Mouse (Mus musculus): ENCODE measurements around the gene Pstpip1.
A peak's percentile ranks its signal among the peaks of the same experiment; 100 is the strongest.

Gene Pstpip1

DNA sequence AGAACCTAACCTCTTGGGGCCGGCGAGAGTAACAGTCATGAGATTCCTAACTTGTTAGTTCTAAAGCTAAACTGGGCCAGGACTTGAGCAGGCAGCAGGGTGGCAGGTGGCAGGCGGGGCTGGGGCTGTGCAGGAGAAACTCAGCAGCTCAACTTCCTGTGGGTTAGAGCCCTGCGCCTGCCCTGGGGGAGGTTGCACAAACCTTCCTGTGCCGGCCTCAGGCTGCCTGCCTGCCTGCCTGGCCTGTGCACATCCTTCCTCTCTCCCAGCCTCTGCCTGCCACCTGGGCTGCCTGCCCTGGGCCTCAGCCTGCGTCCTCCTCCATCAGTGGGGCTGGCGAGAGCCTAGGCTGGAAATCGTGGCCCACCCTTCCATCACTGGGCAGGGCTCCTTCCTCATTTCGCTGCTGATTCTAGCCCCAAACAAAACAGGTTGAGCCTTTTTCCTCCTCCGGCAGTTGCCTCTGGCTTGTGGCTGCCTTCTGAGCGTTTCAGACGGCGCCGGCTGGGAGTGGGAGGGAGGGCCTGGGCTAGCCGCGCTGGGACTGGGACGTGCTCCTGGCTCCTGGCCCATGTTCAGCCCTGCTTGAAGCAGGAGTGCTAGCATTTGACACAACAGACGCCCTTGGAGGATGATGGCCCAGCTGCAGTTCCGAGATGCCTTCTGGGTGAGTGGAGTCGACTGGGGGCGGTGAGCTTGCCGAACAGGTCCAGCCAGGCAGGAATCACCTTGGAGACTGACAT is at the start of gene Pstpip1:
Gene Pstpip1 (plus strand): TSS at position 185 of the 743 bp plus-strand sequence.
- DNase-seq (ENCODE audit: low read depth, low spot score) = peak; percentile 21

- DNase-seq (ENCODE audit: low read depth, low spot score) = peak; percentile 94
Measured at GRCm38 (mm10) chr9:56041372-56042180, 48.2 kb upstream of the Pstpip1 start, which contains the start of gene Rcn2. TSS of gene Rcn2 (plus strand) at chr9:56041845.

DNA sequence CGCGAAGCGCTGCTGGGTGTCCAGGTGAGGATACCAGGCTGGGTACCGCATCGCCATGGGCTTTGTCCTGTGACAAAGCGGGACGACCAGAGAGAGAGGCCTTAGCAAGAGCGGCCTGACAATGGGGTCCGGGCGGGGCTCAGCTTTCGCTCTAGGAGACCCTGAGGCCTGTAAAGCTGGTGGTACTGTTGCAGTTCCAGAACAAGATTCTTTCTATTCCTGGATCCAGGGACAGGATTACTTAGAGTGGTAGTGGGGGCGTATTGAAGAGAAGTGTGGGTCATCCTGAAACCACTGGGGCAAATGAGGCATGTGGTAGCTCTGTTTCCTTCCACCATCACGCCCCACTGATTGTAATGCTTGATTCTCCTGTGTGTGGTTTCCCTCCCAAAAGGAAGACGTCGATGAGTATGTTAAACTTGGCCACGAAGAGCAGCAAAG is 47.6 kb upstream of the Pstpip1 start:
- no peak for DNase-seq (ENCODE audit: low read depth, low spot score)

DNA sequence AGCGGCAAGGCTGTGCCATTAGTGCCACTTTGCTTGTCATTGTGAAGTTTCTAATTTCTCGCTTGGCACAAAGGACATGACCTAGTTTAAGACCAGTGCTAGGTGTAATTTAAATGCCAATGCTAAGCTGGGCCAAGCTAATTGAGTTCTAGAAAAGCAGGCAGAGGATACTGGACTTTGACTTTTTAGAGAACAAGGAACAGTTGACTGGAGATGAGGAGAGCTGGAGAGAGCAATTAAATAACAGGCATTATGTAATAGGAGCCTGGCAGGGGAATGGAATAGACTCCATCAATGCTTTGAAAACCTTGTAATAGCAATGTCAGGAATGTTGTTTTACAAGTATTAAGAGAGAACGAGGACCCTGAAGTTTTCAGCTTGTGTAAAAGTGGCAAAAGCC is 36.0 kb upstream of the Pstpip1 start:
- DNase-seq (ENCODE audit: low read depth, low spot score) = no peak

DNA sequence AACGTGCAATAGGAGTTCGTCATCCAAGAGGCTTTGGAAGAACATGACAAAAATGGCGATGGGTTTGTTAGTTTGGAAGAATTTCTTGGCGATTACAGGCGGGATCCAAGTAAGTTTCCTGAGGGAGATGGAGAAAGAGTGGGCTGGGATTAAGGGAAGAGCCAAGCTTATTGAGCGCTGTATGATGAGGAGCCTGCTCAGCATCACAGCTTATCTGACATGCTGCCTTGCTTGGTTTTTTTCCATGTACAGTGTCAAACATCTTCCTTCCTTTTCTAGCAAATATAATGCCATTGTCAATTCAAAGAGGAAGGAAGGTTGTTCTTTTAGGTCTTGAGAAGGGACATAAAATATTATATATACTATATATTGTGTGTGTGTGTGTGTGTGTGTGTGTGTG is 33.6 kb upstream of the Pstpip1 start:
- no peak for DNase-seq (ENCODE audit: low read depth, low spot score)

- no peak for DNase-seq (ENCODE audit: low read depth, low spot score)
Measured at GRCm38 (mm10) chr9:56062336-56062735, 27.4 kb upstream of the Pstpip1 start.

GRCm38 (mm10) chr9:56065011-56065410 is 24.8 kb upstream of the Pstpip1 start:
- DNase-seq (ENCODE audit: low read depth, low spot score) = no peak

DNA sequence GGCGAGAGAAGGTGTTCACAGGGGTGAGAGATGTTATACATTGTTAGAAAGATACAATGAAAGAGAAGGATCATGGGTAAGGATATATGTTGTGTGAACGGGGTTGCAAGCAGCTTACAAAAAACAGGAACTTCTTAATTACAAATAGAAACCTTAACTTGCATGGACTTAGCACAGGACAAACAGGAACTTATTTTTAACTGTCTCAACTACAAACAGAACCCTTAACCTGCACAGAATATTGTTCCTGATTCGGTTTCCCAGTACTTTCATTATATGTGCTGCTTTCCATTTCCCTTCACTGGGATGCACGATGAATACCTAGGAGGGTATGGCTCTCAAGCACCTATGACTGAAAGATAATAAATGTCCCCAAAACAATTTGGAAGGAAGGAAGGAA is 21.8 kb upstream of the Pstpip1 start:
- no peak for DNase-seq (ENCODE audit: low read depth, low spot score)

DNA sequence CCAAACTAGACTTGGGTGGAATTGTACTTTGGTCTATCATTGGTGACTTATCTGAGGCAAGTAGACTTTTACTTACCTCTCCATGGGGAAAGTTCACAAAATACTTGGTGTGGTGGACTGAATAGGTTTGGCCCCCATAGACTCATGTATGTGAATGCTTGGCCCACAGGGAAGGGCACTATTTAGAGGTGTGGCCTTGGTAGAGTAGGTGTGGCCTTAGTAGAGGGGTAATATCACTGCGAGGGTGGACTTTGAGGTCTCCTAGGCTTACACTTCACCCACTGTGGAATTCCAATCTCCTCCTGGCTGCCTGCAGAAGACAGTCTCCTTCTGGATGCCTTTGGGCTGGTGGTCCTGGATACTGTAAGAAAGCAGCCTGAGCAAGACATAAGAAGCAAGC is 21.1 kb upstream of the Pstpip1 start:
- no peak for DNase-seq (ENCODE audit: low read depth, low spot score)

GRCm38 (mm10) chr9:56072861-56073260 is 16.9 kb upstream of the Pstpip1 start:
- no peak for DNase-seq (ENCODE audit: low read depth, low spot score)

- no peak for DNase-seq (ENCODE audit: low read depth, low spot score)
Measured at GRCm38 (mm10) chr9:56074863-56075262, 14.9 kb upstream of the Pstpip1 start.

DNA sequence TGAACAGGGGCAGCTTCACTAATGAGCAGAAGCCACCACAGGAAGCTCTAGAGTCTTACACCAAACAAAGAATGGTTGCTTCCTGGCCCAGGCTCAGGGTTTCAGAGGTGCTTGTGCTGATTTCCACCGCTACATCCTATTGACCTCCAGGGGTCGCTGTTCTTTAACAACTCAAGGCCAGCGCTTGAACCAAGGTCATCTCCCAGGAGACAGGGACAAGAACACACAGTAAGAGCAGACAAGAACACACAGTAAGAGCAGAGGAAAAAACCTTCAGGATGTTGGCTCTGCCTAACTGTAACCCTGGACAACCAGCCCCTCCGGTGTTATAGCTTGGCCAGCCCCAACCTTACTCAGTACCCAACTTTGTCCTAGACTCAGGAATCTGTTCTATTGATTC is 14.5 kb upstream of the Pstpip1 start:
- peak; percentile 80 for DNase-seq (ENCODE audit: low read depth, low spot score)

GRCm38 (mm10) chr9:56075901-56076620 is 13.7 kb upstream of the Pstpip1 start:
- peak; percentile 24 for DNase-seq (ENCODE audit: low read depth, low spot score)

DNA sequence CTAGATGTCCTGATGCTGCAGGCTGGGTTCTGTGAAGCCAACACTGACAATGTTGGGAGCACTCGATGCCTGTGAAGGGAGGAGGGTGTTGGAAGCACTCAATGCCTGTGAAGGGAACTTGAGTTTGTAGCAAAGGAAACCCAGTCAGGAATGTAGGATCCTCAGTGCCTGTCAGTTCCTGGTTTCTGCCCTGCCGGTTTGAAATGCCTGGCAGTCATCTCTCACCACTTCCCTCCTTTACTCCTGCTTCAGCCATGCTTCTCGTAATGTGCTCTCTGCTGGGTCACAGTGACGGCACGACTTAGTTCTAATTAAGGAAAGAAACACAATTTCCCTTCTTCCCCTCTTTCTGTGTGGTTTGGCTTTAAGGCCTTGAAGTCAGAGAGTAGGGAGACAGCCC is 10.2 kb upstream of the Pstpip1 start:
- DNase-seq (ENCODE audit: low read depth, low spot score) = no peak

- DNase-seq (ENCODE audit: low read depth, low spot score) = no peak
Measured at GRCm38 (mm10) chr9:56086524-56086923, 3.2 kb upstream of the Pstpip1 start.

- DNase-seq (ENCODE audit: low read depth, low spot score) = no peak
Measured at GRCm38 (mm10) chr9:56090546-56091225, 924 bp downstream of the Pstpip1 start.

DNA sequence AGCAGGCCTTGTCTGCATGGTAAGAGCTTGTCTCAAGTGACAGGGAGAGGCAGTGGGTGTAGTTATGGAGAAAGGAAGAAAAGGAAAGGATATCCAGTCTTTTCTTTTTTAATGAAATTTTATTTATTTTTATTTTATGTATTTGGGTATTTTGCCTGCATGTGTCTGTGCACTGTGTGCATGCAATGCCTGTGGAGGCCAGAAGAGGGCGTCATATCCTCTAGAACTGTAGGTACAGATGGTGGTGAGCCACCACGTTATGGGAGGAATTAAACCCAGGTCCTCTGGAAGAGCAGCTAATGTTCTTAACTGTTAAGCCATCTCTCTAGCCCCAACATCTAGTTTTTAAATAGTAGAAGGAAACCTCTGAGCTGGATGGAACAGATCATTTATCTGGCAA is 2.3 kb downstream of the Pstpip1 start:
- no peak for DNase-seq (ENCODE audit: low read depth, low spot score)

DNA sequence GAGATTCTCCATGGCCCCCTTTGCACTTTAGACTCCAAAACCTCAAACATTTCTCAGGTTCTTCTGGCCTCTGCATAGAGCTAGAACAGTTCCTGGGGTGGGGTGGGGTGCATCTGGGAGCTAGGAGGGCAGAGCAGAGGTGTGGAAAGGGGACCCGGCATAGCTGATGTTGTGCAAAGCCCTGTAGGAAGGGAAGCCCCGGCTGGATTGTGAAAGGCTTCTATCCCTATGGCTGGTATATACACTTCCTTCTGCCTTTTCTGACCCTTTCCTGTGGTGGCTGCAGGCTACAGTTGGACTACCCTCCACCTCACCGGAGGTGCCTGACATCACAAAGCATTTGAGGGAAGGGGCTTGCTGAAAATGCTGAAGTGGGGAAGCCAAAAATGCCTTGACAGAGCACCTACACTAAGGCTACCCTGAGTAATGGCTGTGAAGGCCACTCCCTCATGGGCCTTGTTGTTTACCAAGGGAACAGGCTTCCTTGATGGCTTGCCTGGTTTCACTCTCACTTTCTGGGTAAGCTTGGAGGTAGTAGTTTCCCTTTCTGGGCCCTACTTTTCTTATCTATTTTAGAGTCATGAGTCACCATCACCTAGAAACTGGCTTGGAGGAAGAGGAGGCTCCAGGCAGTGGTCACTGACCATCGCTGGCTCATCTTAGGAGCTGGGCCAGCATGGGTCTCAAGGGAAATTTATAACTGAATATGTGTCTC is 8.0 kb downstream of the Pstpip1 start:
- no peak for DNase-seq (ENCODE audit: low read depth, low spot score)

- no peak for DNase-seq (ENCODE audit: low read depth, low spot score)
Measured at GRCm38 (mm10) chr9:56100041-56100522, 10.3 kb downstream of the Pstpip1 start.

- DNase-seq (ENCODE audit: low read depth, low spot score) = no peak
Measured at GRCm38 (mm10) chr9:56101022-56101421, 11.3 kb downstream of the Pstpip1 start.

GRCm38 (mm10) chr9:56104921-56105320 is 15.2 kb downstream of the Pstpip1 start:
- DNase-seq (ENCODE audit: low read depth, low spot score) = no peak
